12 mouse cellular contexts compared by ENCODE assay signal in the genomic region with DNA sequence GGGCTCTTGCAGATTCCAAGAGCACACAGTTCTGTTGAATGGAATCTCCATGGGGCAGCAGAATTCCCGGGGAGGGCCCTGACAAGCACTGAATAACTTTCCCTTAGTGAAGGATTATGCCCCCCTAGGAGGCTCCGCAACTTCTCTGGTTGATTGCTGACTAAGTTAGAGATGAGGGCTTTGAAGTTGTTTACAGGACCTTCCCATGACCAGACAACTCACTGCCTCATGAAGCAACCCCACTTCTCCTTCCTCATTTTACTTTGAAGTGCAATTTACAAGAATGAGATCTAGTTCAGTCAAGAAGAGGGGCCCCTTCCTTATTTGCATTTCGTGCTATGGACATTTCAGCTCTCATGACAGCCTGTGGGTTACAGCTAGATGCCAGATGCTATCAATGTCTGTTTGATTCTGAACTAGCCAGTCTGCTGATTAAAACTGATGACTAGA. TPM values are rescaled to one million over a fixed set of nuclear protein-coding genes. Genes with fewer than 3 reads are reported as not detected.
DNase-seq lines count a peak whose midpoint lies in the region; ATAC-seq lines count a peak whose summit lies in the region.
"Had no signal": no experiment of that assay in that cellular context is flagged by ENCODE, and none has a peak within 500 bp of the region (broad histone marks: within the 10 kb centered on the region; RNA-seq: fewer than 3 reads in every experiment).

No protein-coding gene starts in this region.

- H3K9ac ChIP-seq in forebrain, embryonic 15.5 days (replicated peaks), result no peak overlapping the region
- H3K9ac ChIP-seq: lung, embryonic 15.5 days had no signal

- no peak overlapping the region for H3K27ac ChIP-seq in forebrain, embryonic 15.5 days (replicated peaks)
- H3K27ac ChIP-seq: left cerebral cortex, adult 2 months; lung, embryonic 15.5 days had no signal

- H3K4me2 ChIP-seq in forebrain, embryonic 15.5 days (replicated peaks), result no peak overlapping the region
- H3K4me2 ChIP-seq: lung, embryonic 15.5 days had no signal

- WGBS in forebrain, embryonic 15.5 days, result 18% methylated on average over 3 of the region's 3 CpGs

- peak; percentile 20 for DNase-seq in cerebellum, adult 9-11 months
- DNase-seq in cerebellum, postnatal 4 days (ENCODE audit: low spot score in 2 of 2), result no peak
- peak; percentile 47 for DNase-seq in lung, postnatal 25 days (ENCODE audit: low spot score)
- DNase-seq in lung, postnatal 10 days, result no peak
- no peak for DNase-seq in testis, postnatal 14 days (ENCODE audit: low spot score)
- DNase-seq: gastrocnemius, postnatal 10 days had no signal

- H3K27me3 ChIP-seq in forebrain, embryonic 15.5 days, result no peaks in the 10 kb centered on the region
- H3K27me3 ChIP-seq: lung, embryonic 15.5 days had no signal

- no peak overlapping the region for H3K4me3 ChIP-seq in forebrain, embryonic 15.5 days
- H3K4me3 ChIP-seq: left cerebral cortex, adult 2 months; lung, embryonic 15.5 days had no signal

- H3K9me3 ChIP-seq in forebrain, embryonic 15.5 days, result no peaks in the 10 kb centered on the region
- H3K9me3 ChIP-seq: lung, embryonic 15.5 days had no signal

- H3K36me3 ChIP-seq in forebrain, embryonic 15.5 days, result no peaks in the 10 kb centered on the region
- H3K36me3 ChIP-seq: lung, embryonic 15.5 days had no signal

- peak; percentile 26; the same call in 1 of the 2 replicates for ATAC-seq in forebrain, embryonic 15.5 days (replicated peaks)
- ATAC-seq in monocyte, adult 5-6 weeks (replicated peaks; ENCODE audit: insufficient number of reproducible peaks, low FRiP score, low TSS enrichment, poor library complexity, severe bottlenecking), result peak; percentile 82
- no peak for ATAC-seq in frontal cortex, adult (ENCODE audit: low TSS enrichment)

- H3K4me1 ChIP-seq in forebrain, embryonic 15.5 days, result peaks cover 11% of the 10 kb centered on the region

RNA-seq across cellular contexts. Expression of a gene that starts 5.8 kb away (rescaled TPM):
- polyA plus RNA-seq in forebrain, embryonic 15.5 days (2015; fragmentation: Nextera tagmentation; extraction: Ambion mirVana), result 8.0 and 9.0 TPM in 2 replicates
- 148 to 346 TPM (median 288 TPM) in 3 replicates for total RNA-seq in monocyte, adult 5-6 weeks (2017)

RNA-seq across cellular contexts. Expression of a gene that starts 30.2 kb away (rescaled TPM):
- polyA plus RNA-seq in forebrain, embryonic 15.5 days (2015; fragmentation: Nextera tagmentation; extraction: Ambion mirVana), result 0.19 and 0.47 TPM in 2 replicates
- total RNA-seq in monocyte, adult 5-6 weeks (2017), result 0.87 to 2.3 TPM in 2 of 3 replicates, not detected in the other
- total RNA-seq: gastrocnemius, postnatal 10 days had no signal

RNA-seq across cellular contexts. Expression of a gene that starts 56.5 kb away (rescaled TPM):
- 0.34 and 0.52 TPM in 2 replicates for polyA plus RNA-seq in forebrain, embryonic 15.5 days (2015; fragmentation: Nextera tagmentation; extraction: Ambion mirVana)
- 0.10 to 0.11 TPM in 2 of 3 replicates, not detected in the other for total RNA-seq in monocyte, adult 5-6 weeks (2017)
- polyA plus RNA-seq: C2C12; lung, embryonic 15.5 days had no signal

Comparison
In these comparisons a context has a peak if more than half of its experiments do, and no peak if none do; other contexts are left out.
1. DNase-seq: peak in cerebellum, adult 9-11 months (single experiment) and lung, postnatal 25 days (single experiment); none in cerebellum, postnatal 4 days (0 of 2), lung, postnatal 10 days (single experiment) and testis, postnatal 14 days (single experiment).